Mouse (Mus musculus): ENCODE measurements at regions not wholly inside any gene's neighbourhood (a gene's known extent, or its start where the extent isn't known, plus 50 kb on each side); places are given as distances from the start of the nearest gene placed in this dataset.

GRCm38 (mm10) chr2:74981856-74982255 lies 156.3 kb downstream of the Mtx2 start:
- TF ChIP-seq POLR2A (IDR thresholded peaks at IDR 0.05; ENCODE audit: insufficient read depth, low read length) (no peak), CTCF (IDR thresholded peaks at IDR 0.05; ENCODE audit: low read depth, low read length) (no peak), EP300 (IDR thresholded peaks at IDR 0.05; ENCODE audit: insufficient read depth, low read depth, low read length) (no peak)
